Mouse (Mus musculus): ENCODE measurements around the gene Pkd1l1.

Pkd1l1 gene

DNA sequence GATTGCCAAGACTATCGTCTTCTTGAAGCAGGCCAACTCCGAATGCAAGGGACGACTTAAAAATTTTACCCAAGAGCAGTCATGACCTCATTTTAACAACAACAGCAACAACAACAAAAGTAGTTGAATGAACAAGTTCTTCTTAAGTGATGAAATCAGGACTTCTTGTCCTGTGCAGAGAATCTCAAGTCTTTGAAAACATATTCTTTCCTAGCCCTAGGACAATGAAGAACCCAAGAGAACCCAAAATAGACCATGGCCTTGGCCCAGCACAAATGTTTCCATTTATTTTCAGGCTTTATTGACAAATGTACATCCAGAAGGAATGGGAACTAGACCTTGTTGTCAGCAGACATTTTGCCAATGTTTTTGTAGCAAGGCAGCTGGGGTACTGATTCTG is 147.7 kb downstream of the Pkd1l1 start:
- in situ Hi-C loops (cut with MboI): no loop called here

- in situ Hi-C loops (cut with MboI): no loop called here
These were observed 151.7 kb downstream of the Pkd1l1 start for GRCm38 (mm10) chr11:8821403-8821802.

DNA sequence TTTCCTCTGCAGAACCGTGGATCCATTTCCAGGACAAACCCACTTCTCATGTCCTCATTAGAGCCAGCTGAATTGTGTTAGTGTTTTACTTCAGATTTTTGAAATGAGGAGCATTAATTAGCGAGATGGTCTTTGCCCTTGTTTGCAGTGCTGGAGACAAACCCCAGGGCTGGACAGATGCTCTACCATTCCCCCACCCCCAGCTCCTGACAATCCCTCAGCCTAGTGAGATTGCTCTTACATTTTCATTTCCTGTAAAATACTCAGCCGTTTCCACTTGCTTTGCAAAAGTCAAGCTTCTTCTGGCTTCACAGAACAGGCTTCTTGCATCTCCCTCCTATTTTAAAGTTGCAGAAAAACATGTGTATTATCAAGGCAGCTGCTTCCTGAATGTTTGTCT is 155.7 kb downstream of the Pkd1l1 start:
- in situ Hi-C loops (cut with MboI): no loop called here

- in situ Hi-C loops (cut with MboI): no loop called here
These were observed 158.8 kb downstream of the Pkd1l1 start for GRCm38 (mm10) chr11:8814097-8814790.

GRCm38 (mm10) chr11:8811506-8812100 is 161.5 kb downstream of the Pkd1l1 start:
- in situ Hi-C loops (cut with MboI): no loop called here

DNA sequence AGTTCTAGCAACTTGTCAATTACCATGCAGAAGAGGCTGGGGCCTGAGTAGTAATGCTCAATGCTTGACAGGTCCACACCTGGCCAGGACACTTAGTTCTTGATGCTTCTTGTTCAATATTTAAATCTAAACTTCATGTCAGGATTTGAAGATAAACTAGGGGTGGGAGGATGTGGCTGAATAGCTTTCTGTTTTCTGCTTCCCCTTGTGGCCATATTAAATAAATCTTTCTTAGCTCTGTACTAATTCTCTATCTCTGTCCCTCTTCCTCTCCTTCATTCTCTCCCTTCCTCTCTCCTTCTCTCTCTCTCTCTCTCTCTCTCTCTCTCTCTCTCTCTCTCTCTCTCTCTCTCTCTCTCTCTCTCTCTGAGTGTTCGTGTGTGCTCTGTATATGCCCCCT is 163.4 kb downstream of the Pkd1l1 start:
- in situ Hi-C loops (cut with MboI): no loop called here

DNA sequence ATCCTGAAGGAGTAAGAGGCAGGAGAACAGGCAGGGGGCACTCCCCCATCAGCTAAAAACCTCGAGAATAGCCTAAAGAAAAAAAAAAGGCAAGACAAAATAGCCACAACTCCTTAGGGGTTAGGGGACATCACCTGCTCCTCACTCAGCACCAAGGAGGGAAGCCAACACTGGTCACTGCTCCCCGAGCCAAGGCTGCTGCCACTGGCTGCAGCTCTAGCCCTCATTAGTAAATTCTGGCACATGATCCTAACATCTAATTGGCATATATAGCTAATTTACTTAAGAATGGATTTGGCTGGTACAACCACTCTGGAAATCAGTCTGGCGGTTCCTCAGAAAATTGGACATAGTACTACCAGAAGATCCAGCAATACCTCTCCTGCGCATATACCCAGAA is 166.1 kb downstream of the Pkd1l1 start:
- in situ Hi-C loops (cut with MboI): no loop called here

- in situ Hi-C loops (cut with MboI): no loop called here
These were observed 168.9 kb downstream of the Pkd1l1 start for GRCm38 (mm10) chr11:8804178-8804577.

DNA sequence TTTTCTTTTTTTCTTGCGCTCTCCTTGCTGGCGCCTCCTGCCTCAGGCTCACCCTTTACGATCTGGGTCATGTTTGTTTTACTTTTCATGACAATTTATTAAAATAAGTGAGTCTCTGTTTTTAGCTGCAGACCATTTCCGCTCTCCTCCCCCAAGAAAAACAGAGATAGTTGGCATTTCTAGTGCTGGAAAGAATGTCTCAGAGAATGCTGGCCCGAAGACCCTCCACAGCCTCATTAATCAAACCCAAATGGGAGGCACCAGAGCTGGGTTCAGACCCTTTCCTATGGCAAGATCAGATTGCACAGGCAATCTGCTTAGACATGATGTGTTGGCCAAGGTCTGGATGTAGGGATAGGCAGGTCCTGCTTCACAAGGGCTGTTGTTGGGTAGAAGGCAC is 175.6 kb downstream of the Pkd1l1 start:
- in situ Hi-C loops (cut with MboI): no loop called here

DNA sequence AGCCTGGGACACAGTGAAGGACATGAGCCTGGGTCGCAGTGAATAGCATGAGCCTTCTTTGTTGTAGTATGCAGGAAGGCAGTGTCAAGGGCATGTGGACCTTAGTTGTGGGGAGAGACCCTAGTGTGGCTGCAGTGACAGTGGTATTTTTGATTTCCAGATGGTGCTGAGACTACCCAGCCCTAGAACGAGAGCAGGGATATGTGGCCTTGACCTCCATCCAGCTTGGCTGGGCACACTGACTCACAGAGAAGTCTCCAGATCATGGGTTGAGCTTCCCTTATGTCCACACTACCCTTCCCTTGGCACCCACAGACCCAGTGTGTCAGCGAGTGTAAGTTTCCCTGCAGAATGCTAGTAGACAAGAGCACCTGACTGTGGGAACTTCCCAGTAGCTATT is 178.0 kb downstream of the Pkd1l1 start:
- in situ Hi-C loops (cut with MboI): no loop called here

- in situ Hi-C loops (cut with MboI): no loop called here
These were observed 180.9 kb downstream of the Pkd1l1 start for GRCm38 (mm10) chr11:8792146-8792545.

DNA sequence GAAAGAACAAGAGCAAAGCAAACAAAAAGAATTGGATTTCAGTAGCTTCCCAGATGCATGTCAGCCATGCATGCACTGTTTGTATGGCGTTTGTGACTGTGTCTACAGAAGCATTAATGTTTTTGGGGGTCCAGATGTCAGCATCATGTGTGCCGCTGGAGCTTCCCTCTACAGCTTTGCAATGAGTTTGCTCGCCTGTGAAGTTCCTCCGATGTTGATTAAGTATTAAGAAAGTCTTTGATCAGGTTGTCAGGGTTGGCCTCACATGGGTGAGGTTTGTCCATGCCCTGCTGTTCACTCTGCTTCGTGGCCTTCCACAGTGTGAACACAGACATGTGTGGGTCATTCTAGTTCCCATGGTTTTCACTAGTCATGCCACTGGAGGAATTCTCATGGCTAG is 183.9 kb downstream of the Pkd1l1 start:
- in situ Hi-C loops (cut with MboI): no loop called here

DNA sequence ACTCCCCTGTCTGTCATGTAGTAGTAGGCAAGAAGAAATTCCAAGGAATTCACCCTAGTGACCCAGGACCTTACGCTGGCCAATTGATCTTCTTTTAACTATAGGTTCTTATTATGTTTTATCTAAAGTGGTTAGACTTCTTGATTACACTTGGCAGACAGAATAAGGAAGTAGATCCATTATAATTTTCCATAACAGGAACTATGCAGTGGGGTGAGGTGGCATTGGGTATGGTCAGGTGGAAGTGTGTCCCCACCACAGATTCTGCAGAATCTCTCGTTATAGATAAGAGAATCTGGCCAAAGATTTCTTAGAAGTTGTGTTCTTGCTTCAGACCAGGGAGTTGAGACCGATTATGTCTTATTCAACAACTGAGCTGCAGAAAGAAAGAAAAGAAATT is 185.5 kb downstream of the Pkd1l1 start:
- in situ Hi-C loops (cut with MboI): no loop called here

GRCm38 (mm10) chr11:8784413-8784812 is 188.7 kb downstream of the Pkd1l1 start:
- in situ Hi-C loops (cut with MboI): no loop called here

- in situ Hi-C loops (cut with MboI): no loop called here
These were observed 191.0 kb downstream of the Pkd1l1 start for GRCm38 (mm10) chr11:8782141-8782465.

DNA sequence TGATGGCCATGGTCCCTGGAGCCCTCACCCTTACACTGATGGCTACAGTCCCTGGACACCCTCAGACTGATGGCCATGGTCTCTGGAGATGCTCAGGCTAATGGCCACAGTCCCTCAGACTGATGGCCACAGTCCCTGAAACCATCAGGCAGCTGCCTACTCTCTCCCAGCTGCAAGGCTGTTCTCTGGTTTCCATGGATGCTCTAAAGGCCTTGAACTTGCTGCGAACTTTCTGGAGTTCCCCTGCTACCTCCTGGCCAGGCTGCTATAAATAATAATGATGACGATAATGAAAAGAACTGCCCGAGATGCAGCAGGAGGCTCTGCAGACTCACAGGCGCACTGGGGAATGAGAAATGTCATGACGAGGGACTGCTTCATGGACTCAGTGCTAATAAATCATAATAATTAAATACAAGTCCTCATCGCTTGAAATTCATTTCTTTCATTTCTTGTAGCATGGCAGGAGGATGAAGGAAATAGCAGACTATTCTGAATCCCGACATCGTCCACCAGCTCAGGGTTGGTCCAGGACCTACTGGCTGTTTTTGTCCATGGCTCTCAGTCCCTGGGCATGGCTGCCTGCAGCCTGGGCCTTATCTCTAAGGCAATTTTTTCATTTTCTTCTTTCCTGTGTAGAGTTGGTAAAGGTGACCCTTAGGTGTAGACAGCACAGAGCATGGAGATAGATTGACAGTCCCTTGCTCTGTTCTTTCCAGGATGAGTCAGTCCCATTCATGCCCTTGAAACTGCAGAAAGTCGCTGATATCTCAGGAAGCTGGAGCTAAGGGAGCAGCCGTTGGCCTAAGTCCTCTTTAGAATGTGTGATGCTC is 191.5 kb downstream of the Pkd1l1 start:
- in situ Hi-C loops (cut with MboI): no loop called here

- in situ Hi-C loops (cut with MboI): no loop called here
These were observed 193.6 kb downstream of the Pkd1l1 start for GRCm38 (mm10) chr11:8779427-8779826.

All from mature B cell (primary cell).